Mouse (Mus musculus) testis, adult 2 months (tissue): ENCODE measurements around the gene Evi2b. TPM values are rescaled to one million over a fixed set of nuclear protein-coding genes. Genes with fewer than 3 reads are reported as not detected.

Source experiments
- H3K27ac ChIP-seq: fragments of 200-500 bp; 2 replicates; pipeline ENCODE4 v1.5.1; 2012; ENCODE audit warnings: low read depth, low read length; ENCODE audit not compliant: control insufficient read depth, insufficient read depth
- H3K27me3 ChIP-seq: fragments of 200-500 bp; 2 replicates; pipeline ENCODE4 v1.6.1; 2012; ENCODE audit warnings: mild to moderate bottlenecking, low read length, moderate library complexity; ENCODE audit not compliant: control insufficient read depth, insufficient read depth
- H3K36me3 ChIP-seq: fragments of 200-500 bp; 2 replicates; pipeline ENCODE4 v1.6.1; 2012; ENCODE audit warnings: mild to moderate bottlenecking, low read length; ENCODE audit not compliant: control insufficient read depth, insufficient read depth
- H3K4me1 ChIP-seq: fragments of 200-500 bp; 2 replicates; pipeline ENCODE4 v1.6.1; 2012; ENCODE audit warnings: low read length; ENCODE audit not compliant: control insufficient read depth, insufficient read depth
- H3K4me3 ChIP-seq: fragments of 200-500 bp; 2 replicates; pipeline ENCODE4 v1.5.1; 2012; ENCODE audit warnings: low read depth, mild to moderate bottlenecking, low read length, moderate library complexity, mixed read lengths; ENCODE audit not compliant: control insufficient read depth
- CTCF ChIP-seq: fragments of 200-500 bp; IDR thresholded peaks from 2 replicates; pipeline ENCODE4 v1.5.1; 2012; ENCODE audit warnings: low read depth, mild to moderate bottlenecking, inconsistent platforms, low read length, moderate library complexity; ENCODE audit not compliant: control insufficient read depth, insufficient read depth, insufficient replicate concordance
- POLR2A ChIP-seq: fragments of 200-500 bp; IDR thresholded peaks from 2 replicates; pipeline ENCODE4 v1.6.1; 2012; ENCODE audit warnings: low read depth, mild to moderate bottlenecking, inconsistent platforms, low read length, moderate library complexity; ENCODE audit not compliant: control insufficient read depth
- polyA plus RNA-seq: library from polyadenylated mRNA; depleted of rRNA; stranded (reverse); fragments of >200 nt; gene quantifications from 2 replicates; pipeline ENCODE4 v1.2.3, GENCODE M21; 2012; rRNA removed

The Evi2b gene
- polyA plus RNA-seq, 1 experiment: 0.06 TPM

- no peak for TF ChIP-seq POLR2A
- no peak for TF ChIP-seq CTCF
- no peaks in the 10 kb centered on the region for H3K4me1 ChIP-seq
- H3K36me3 ChIP-seq: no peaks in the 10 kb centered on the region; the same call in 1 of the 2 replicates
Observed at GRCm38 (mm10) chr11:79468097-79468496, 55.5 kb downstream of the Evi2b start.

More at GRCm38 (mm10) chr11:79468097-79468496, 55.5 kb downstream of the Evi2b start:
- H3K27ac ChIP-seq: no peak overlapping the region
- no peaks in the 10 kb centered on the region for H3K27me3 ChIP-seq
- no peak overlapping the region for H3K4me3 ChIP-seq

Other genes starting within 250 kb of the Evi2b start
- 0.21 TPM in 1 of 2 replicates, not detected in the other for gene Gm9964, start 226.9 kb downstream of the Evi2b start, polyA plus RNA-seq
- gene Nf1, start 184.1 kb downstream of the Evi2b start, polyA plus RNA-seq: 24.1 and 29.3 TPM in 2 replicates
- not detected in 2 replicates for gene Omg, start 19.7 kb downstream of the Evi2b start, polyA plus RNA-seq
- gene Evi2, start 6.8 kb upstream of the Evi2b start, polyA plus RNA-seq: not detected in 2 replicates
- 0.71 and 0.94 TPM in 2 replicates for gene Evi2a, start 6.8 kb upstream of the Evi2b start, polyA plus RNA-seq
- gene Rab11fip4, start 67.5 kb upstream of the Evi2b start, polyA plus RNA-seq: 12.1 and 13.6 TPM in 2 replicates